Mouse (Mus musculus) forebrain, embryonic 15.5 days (tissue): ENCODE data around the gene Fmnl2. TPM values are rescaled to one million over a fixed set of nuclear protein-coding genes. Genes with fewer than 3 reads are reported as not detected.

Experiments
- ATAC-seq: fragments of 200-750 bp; cut with Nextera tagmentation; replicated peaks from 2 replicates; pipeline ENCODE4 v1.8.0; 2017; ENCODE audit warnings: mild to moderate bottlenecking, moderate TSS enrichment, moderate library complexity
- H3K27ac ChIP-seq: fragments of 300-500 bp; sonication (generic); replicated peaks from 2 replicates; pipeline ENCODE4 v1.5.1; 2015; ENCODE audit warnings: mild to moderate bottlenecking, inconsistent platforms
- H3K27me3 ChIP-seq: fragments of 300-500 bp; sonication (generic); 2 replicates; pipeline ENCODE4 v1.6.1; 2015; ENCODE audit warnings: inconsistent platforms
- H3K36me3 ChIP-seq: fragments of 300-500 bp; sonication (generic); 2 replicates; pipeline ENCODE4 v1.6.1; 2015; ENCODE audit warnings: mild to moderate bottlenecking, inconsistent platforms
- H3K4me1 ChIP-seq: fragments of 300-500 bp; sonication (generic); 2 replicates; pipeline ENCODE4 v1.6.1; 2015; ENCODE audit warnings: inconsistent platforms
- H3K4me2 ChIP-seq: fragments of 300-500 bp; sonication (generic); replicated peaks from 2 replicates; pipeline ENCODE4 v1.6.1; 2015; ENCODE audit warnings: mild to moderate bottlenecking, inconsistent platforms
- H3K4me3 ChIP-seq: fragments of 300-500 bp; sonication (generic); 2 replicates; pipeline ENCODE4 v1.5.1; 2015; ENCODE audit warnings: mild to moderate bottlenecking, inconsistent platforms
- H3K9ac ChIP-seq: fragments of 300-500 bp; sonication (generic); replicated peaks from 2 replicates; pipeline ENCODE4 v1.6.1; 2015; ENCODE audit warnings: mild to moderate bottlenecking, inconsistent platforms
- H3K9me3 ChIP-seq: fragments of 300-500 bp; sonication (generic); 2 replicates; pipeline ENCODE4 v1.6.1; 2016; ENCODE audit warnings: inconsistent platforms
- WGBS: fragments of 180-500 bp; shearing (Covaris S2); methylation state at CpG from one replicate; pipeline ENCODE4 v1.1.7; 2015; ENCODE audit warnings: mixed read lengths; 5-methylcytosine and 5-hydroxymethylcytosine counted together
- polyA plus RNA-seq: library from polyadenylated mRNA; unstranded; fragments of >200 nt; fragmentation: Nextera tagmentation; extraction: Ambion mirVana; gene quantifications from 2 replicates; pipeline ENCODE4 v1.2.1, GENCODE M21; 2015

Fmnl2 gene
- polyA plus RNA-seq, 1 experiment from 2014 or later = 18.6 TPM

DNA sequence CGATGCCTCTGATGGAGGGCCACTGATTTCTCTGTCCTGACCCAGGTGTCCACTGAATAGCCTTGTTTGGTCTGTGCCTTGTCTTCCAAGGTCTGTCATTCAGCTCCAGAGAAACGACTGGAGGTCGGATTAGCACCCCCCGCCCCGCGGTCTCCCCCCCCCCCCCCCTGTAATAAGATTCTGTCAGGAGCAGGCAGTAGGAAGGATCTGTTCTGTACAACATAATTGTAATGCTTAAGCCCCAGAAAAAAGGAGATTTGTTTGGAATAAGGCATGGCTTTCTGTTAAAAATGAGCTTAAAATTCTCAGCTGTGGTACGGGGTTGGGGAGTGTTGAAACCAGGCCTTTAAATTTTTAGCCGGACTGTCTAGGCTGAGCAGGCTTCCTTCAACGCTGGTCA, 181.1 kb downstream of the Fmnl2 start:
- H3K9me3 ChIP-seq = no peaks in the 10 kb centered on the region
- peaks cover 15% of the 10 kb centered on the region for H3K4me1 ChIP-seq
- H3K9ac ChIP-seq = no peak overlapping the region
- H3K27ac ChIP-seq = peak overlapping the region; percentile 46
- no peak overlapping the region for H3K4me2 ChIP-seq
- 3% methylated on average over 9 of the region's 9 CpGs for WGBS
- H3K27me3 ChIP-seq = no peaks in the 10 kb centered on the region
- peaks cover 8% of the 10 kb centered on the region for H3K36me3 ChIP-seq
- no peak overlapping the region for H3K4me3 ChIP-seq
- ATAC-seq = peak; percentile 31

DNA sequence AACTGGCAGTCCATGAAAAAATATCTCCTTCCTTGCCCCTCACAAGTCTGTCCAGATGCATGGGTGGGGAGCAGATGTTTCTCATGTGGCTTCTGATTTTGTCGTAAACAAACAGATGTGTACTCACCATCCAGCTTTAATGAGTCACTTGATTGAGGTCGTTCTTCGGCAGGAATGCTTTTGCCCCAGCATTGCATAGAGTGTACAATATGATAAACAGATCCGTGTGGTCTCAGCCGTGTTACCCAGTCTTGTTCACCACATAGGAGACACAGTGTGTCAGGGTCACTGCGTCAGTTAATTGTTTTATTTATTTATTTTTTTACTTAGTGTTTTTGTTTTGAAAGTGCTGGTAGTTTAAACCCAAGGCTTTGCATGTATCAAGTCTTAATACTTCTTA, 189.4 kb downstream of the Fmnl2 start:
- 74% methylated on average over 6 of the region's 6 CpGs for WGBS
- no peak overlapping the region for H3K9ac ChIP-seq
- H3K4me1 ChIP-seq = peaks cover 28% of the 10 kb centered on the region
- H3K9me3 ChIP-seq = no peaks in the 10 kb centered on the region
- no peak for ATAC-seq
- peaks cover 8% of the 10 kb centered on the region for H3K36me3 ChIP-seq
- no peaks in the 10 kb centered on the region for H3K27me3 ChIP-seq
- no peak overlapping the region for H3K4me3 ChIP-seq
- peak overlapping the region; percentile 7; the same call in 1 of the 2 replicates for H3K27ac ChIP-seq
- no peak overlapping the region for H3K4me2 ChIP-seq

DNA sequence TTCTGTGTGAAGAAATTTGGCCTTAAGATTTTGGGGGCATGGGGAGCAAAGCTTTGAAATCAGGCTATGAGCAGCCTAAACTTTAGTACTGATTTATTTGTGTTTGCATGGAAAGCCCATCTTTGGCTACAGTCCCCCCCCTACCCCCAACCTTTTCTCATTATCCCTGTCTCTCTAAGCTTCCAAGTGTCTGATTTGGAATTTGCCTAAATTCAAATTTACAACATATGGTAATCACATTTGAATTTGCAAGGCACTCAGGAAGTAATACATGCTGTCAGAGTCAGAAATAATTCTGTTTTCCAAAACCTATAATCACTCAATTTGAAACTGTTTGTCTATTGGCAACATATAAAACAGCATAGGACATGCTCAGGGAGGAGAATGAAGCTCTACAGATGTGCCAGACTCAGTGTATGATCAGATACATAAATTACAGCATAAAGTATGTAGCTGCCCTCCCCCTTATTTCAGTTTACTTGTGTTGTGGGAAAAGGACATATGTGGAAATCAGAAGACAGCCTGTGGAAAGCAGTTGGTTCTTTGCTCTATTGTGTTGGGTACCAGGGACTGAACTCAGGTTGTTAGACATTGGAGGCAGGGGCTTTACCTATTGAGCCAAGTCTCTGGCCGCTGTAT, 190.2 kb downstream of the Fmnl2 start:
- Histone ChIP-seq H3K9ac (no peak overlapping the region), H3K4me3 (no peak overlapping the region), H3K4me2 (no peak overlapping the region), H3K36me3 (peaks cover 3% of the 10 kb centered on the region; the same call in 1 of the 2 replicates), H3K9me3 (no peaks in the 10 kb centered on the region), H3K27me3 (no peaks in the 10 kb centered on the region), H3K4me1 (peaks cover 28% of the 10 kb centered on the region), H3K27ac (peak overlapping the region; percentile 66)
- peak; percentile 76 for ATAC-seq
- WGBS = 92% methylated on average over 1 of the region's 1 CpGs

DNA sequence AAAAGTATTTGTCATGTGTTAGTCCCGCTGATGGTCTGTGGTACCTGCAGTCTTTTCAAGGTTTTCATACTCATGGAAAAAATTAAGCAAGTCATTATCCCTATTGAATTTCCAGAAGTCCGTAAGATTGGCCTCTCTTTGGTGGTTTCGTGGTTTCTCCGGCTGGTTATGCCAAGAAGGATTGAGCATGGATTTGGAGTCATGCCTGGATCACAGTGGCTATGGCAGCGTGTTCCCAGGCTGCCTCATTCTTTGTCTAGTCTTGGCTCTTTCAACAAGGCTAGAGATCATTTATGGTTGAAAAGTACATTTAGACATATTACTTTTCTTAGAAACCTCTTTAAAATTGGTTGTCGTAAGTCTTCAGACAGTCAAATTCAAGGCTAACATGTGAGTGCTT, 192.7 kb downstream of the Fmnl2 start:
- Histone ChIP-seq H3K9ac (no peak overlapping the region), H3K4me2 (no peak overlapping the region), H3K4me3 (no peak overlapping the region), H3K27me3 (no peaks in the 10 kb centered on the region), H3K36me3 (peaks cover 5% of the 10 kb centered on the region), H3K4me1 (peaks cover 41% of the 10 kb centered on the region), H3K27ac (no peak overlapping the region), H3K9me3 (no peaks in the 10 kb centered on the region)
- no peak for ATAC-seq
- 76% methylated on average over 6 of the region's 6 CpGs for WGBS

DNA sequence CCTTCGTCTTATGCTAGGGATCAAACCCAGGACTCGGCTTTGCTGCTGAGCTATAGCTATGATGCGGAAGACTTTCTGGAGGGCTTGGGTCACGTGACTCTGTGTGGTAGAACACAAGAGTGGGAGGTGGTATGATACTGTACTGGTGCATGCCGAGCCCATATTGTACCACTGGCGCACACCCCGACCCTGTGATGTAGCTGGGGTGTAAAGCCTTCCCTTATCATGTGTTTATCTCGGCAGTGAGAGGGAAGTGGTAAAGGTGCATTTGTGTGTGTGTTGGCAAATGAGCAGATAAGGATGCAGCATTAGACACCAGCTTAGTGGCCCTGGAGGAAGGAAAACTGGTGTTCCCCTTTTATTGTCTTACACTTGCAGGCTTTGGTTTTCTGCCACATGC, 193.8 kb downstream of the Fmnl2 start:
- no peak overlapping the region for H3K9ac ChIP-seq
- H3K27me3 ChIP-seq = no peaks in the 10 kb centered on the region
- no peak overlapping the region for H3K4me3 ChIP-seq
- H3K27ac ChIP-seq = no peak overlapping the region
- H3K9me3 ChIP-seq = no peaks in the 10 kb centered on the region
- peaks cover 41% of the 10 kb centered on the region for H3K4me1 ChIP-seq
- H3K4me2 ChIP-seq = no peak overlapping the region
- WGBS = 89% methylated on average over 8 of the region's 8 CpGs
- ATAC-seq = no peak
- peaks cover 5% of the 10 kb centered on the region for H3K36me3 ChIP-seq

DNA sequence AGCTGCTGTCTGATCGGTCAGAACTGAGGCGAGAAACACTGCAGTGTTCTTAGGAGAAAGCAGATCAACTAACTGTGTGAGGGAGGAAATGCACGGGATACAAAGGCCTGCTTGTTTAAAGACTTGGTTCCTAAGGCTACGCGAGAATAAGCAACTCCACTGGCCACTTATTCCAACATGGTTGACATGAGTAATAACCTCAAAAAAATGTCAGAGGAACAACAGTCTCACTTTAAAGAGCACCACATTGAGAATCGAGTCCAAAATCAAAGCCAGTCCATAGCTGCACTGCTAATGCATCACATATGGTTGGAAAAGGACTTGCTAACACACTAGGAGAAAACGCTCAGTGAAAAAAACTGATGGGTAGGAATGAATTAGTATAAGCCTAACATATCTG, 196.1 kb downstream of the Fmnl2 start:
- H3K9me3 ChIP-seq = no peaks in the 10 kb centered on the region
- 54% methylated on average over 7 of the region's 7 CpGs for WGBS
- no peak overlapping the region for H3K4me3 ChIP-seq
- no peaks in the 10 kb centered on the region for H3K27me3 ChIP-seq
- peak overlapping the region; percentile 42 for H3K27ac ChIP-seq
- H3K9ac ChIP-seq = no peak overlapping the region
- ATAC-seq = peak; percentile 47
- H3K4me2 ChIP-seq = no peak overlapping the region
- peaks cover 22% of the 10 kb centered on the region for H3K4me1 ChIP-seq
- H3K36me3 ChIP-seq = peaks cover 5% of the 10 kb centered on the region

DNA sequence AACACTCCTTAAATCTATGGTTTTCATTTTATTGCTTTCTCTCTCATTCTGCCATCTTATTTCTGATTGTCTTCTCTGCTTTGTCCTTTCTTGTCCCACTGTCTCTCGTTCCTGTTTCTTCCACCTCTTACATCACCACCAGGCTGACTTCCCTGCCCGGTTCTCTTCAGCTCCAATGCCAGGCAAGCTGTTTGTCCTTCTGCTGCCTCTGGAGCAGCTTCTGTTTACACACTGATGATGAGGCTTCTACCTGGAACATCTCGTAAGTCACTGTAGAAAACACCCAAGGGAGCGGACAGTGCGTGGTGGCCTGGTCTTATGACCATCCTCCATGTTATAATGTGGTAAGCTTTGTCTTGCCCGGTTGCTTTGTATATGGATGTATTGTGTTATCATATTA, 198.9 kb downstream of the Fmnl2 start:
- Histone ChIP-seq H3K27me3 (no peaks in the 10 kb centered on the region), H3K4me2 (no peak overlapping the region), H3K27ac (no peak overlapping the region), H3K4me3 (no peak overlapping the region), H3K4me1 (peaks cover 22% of the 10 kb centered on the region), H3K9ac (no peak overlapping the region), H3K9me3 (no peaks in the 10 kb centered on the region), H3K36me3 (peaks cover 5% of the 10 kb centered on the region)
- no peak for ATAC-seq
- 84% methylated on average over 6 of the region's 6 CpGs for WGBS

DNA sequence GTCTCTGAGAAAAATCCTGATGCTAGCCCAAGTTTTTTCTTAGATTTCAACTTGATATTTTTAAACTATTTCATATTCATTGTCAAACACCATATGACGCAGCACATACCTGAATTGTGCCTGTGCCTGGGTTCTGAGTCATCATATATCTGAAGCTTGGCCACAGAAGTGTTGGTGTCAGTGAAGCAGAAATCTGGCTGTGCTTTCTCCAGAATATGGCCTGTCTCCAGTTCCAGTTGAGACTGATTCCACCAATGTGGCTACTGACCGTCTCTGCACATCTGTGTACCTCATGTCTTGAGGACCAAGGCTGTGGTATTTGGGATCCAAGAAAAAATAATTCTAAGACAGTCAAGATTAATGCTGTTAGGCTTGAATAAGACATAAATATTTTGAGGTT, 199.6 kb downstream of the Fmnl2 start:
- Histone ChIP-seq H3K4me1 (peaks cover 26% of the 10 kb centered on the region), H3K9ac (no peak overlapping the region), H3K4me2 (no peak overlapping the region), H3K27me3 (no peaks in the 10 kb centered on the region), H3K4me3 (no peak overlapping the region), H3K27ac (no peak overlapping the region), H3K9me3 (no peaks in the 10 kb centered on the region), H3K36me3 (peaks cover 5% of the 10 kb centered on the region)
- 83% methylated on average over 2 of the region's 2 CpGs for WGBS
- no peak for ATAC-seq

DNA sequence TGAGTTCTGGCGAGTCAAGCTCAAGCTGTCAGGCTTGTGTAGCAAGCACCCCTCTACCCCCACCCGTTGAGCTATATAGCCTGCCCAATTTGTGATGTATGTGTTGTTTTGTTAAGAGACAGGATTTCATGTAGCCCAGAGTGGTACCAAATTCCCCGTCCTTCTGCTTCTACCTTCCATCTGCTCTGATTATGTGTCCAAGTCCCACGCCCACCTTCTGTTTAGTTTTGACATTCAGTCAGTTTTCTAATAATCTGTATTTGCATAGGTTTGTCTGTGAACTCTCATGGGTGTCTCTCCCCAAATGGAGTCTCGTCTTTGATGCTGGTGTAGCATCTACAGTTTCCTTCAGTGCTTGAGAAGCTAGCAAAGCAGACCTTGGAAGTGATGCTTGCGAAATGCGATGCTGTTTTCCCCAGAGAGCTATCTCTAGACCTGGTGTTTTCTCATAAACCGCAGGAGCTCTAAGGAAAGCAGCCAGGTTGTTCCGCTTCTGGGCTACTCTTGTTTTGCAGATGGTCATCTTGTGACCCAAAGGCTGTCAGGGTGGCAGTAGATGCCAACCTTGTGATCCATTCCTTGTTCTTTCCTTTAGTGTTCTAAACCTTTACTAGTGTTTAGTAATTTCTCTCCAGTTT, 203.8 kb downstream of the Fmnl2 start:
- H3K27me3 ChIP-seq = no peaks in the 10 kb centered on the region
- no peak overlapping the region for H3K4me3 ChIP-seq
- H3K4me2 ChIP-seq = no peak overlapping the region
- H3K27ac ChIP-seq = peak overlapping the region; percentile 38
- peaks cover 12% of the 10 kb centered on the region for H3K4me1 ChIP-seq
- WGBS = 73% methylated on average over 9 of the region's 9 CpGs
- H3K36me3 ChIP-seq = no peaks in the 10 kb centered on the region
- no peak overlapping the region for H3K9ac ChIP-seq
- no peaks in the 10 kb centered on the region for H3K9me3 ChIP-seq
- peak; percentile 89 for ATAC-seq

DNA sequence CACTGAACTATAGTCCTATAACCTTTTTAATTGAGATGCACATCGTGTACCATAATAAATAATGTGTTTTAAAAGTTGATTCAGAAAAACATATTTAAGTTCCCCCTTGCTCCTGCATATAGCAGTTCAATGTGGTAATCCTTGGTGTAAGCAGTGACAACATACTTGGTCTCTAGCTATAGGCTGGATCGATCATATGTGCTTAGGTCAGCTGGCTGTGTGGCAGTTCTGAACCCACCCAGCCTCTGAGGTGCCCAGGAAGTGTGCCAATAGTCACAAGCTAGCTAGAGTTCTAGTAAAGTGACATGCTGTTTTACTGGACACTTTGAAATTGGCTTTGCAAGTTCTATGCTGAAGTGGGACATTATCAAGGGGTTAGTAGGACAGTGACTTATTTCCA, 209.3 kb downstream of the Fmnl2 start:
- no peak overlapping the region for H3K4me3 ChIP-seq
- WGBS = 99% methylated on average over 2 of the region's 2 CpGs
- H3K4me1 ChIP-seq = peaks cover 4% of the 10 kb centered on the region; the same call in 1 of the 2 replicates
- H3K36me3 ChIP-seq = no peaks in the 10 kb centered on the region
- ATAC-seq = no peak
- H3K9ac ChIP-seq = no peak overlapping the region
- no peaks in the 10 kb centered on the region for H3K9me3 ChIP-seq
- H3K27ac ChIP-seq = no peak overlapping the region
- H3K4me2 ChIP-seq = no peak overlapping the region
- H3K27me3 ChIP-seq = no peaks in the 10 kb centered on the region

DNA sequence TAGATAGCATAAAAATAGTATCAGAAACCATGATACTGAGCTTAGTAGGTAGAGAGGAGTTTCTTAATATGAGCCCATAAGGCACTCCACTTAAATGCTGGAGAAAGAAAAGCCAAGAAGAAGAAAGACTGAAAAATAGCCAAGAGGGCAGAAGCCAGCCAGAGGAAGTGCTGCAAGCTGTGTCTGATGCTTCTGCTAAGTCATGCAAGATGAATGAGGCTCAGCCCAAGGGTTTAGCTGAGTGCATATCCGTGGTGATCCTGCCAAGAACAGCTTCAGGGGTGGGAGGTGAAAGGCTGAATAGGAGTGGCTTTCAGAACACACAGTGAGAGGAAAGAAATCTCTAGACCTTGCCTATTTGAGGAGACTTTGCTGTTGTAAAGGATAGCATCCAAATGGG, 212.9 kb downstream of the Fmnl2 start:
- H3K4me3 ChIP-seq = no peak overlapping the region
- H3K4me2 ChIP-seq = no peak overlapping the region
- H3K27me3 ChIP-seq = no peaks in the 10 kb centered on the region
- no peaks in the 10 kb centered on the region for H3K9me3 ChIP-seq
- 4% methylated on average over 1 of the region's 1 CpGs for WGBS
- no peak overlapping the region for H3K27ac ChIP-seq
- H3K36me3 ChIP-seq = no peaks in the 10 kb centered on the region; the same call in 1 of the 2 replicates
- ATAC-seq = 0 out of 2 replicates have a peak, but pooled peaks have one; percentile 26
- H3K9ac ChIP-seq = no peak overlapping the region
- H3K4me1 ChIP-seq = peaks cover 4% of the 10 kb centered on the region; the same call in 1 of the 2 replicates

DNA sequence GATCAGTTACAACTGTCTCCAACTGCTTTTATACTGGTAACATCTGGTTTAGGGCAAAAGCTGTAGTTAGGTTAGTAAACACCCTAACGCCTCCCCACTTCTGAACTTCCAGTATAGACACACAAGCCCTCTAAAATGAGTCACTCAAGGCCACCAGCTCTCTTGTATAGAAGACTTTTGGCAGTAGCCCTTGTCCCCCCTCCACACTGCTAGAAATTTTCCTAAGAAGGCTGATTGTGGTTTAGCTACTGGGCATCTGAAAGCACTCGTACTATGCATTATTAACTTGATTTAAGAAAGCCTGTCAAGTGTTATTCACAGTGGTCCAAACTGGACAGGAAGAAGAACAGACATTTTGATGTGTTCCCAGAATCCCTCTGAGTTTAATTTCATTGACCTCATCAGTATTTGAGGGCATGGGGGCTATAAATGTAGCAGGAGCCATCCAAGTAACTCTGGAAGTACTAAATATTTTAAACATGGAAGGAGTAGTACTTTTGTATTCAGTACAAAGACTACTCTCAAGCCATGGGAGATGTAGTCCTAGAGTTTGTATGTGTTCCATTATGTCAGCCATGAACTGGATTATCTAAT, 222.1 kb downstream of the Fmnl2 start:
- no peaks in the 10 kb centered on the region for H3K36me3 ChIP-seq
- no peak overlapping the region for H3K4me3 ChIP-seq
- no peak overlapping the region for H3K9ac ChIP-seq

More for the DNA sequence above, 222.1 kb downstream of the Fmnl2 start:
- Histone ChIP-seq H3K4me1 (peaks cover 12% of the 10 kb centered on the region), H3K9me3 (no peaks in the 10 kb centered on the region), H3K4me2 (no peak overlapping the region), H3K27ac (no peak overlapping the region), H3K27me3 (no peaks in the 10 kb centered on the region)
- no peak for ATAC-seq
- 86% methylated on average over 2 of the region's 2 CpGs for WGBS
